In the genomic region with DNA sequence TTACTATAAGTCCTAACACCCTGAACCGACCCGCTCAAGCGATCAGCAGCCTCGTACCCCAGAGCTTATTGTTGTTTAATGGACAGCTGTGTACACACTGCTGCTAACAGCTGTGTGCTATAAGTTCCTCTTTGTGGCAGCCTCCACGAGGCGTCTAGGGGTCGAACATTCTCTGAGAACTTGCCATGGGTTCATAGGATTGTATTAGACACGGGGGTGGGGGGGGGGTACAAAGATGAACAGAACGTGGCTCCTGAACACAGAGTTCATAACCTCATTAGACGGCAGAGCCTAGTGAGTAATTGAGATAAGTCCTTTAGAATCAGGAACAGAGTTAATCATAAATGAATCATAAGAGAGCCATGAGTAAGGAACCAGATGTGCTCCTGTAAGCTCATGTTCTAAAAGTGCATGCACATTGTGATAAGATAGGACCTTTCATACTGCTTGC, we compare ENCODE assay signal across 19 mouse cellular contexts. TPM values are rescaled to one million over a fixed set of nuclear protein-coding genes. Genes with fewer than 3 reads are reported as not detected.
DNase-seq lines count a peak whose midpoint lies in the region; ATAC-seq and TF ChIP-seq lines count a peak whose summit lies in the region.
"Had no signal": no experiment of that assay in that cellular context is flagged by ENCODE, and none has a peak within 500 bp of the region (broad histone marks: within the 10 kb centered on the region; RNA-seq: fewer than 3 reads in every experiment).

No protein-coding gene starts in this region.

- no peaks in the 10 kb centered on the region; the same call in 1 of the 2 replicates for H3K4me1 ChIP-seq in liver, postnatal 0 days (ENCODE audit: insufficient read depth)
- H3K4me1 ChIP-seq in liver, embryonic 12.5 days: peaks cover 18% of the 10 kb centered on the region
- H3K4me1 ChIP-seq in bone marrow macrophage, adult 2 months (ENCODE audit: control insufficient read depth, insufficient read depth, low read length): peaks cover 15% of the 10 kb centered on the region
- H3K4me1 ChIP-seq in midbrain, embryonic 14.5 days (ENCODE audit: control insufficient read depth, insufficient read depth, low read length): no peaks in the 10 kb centered on the region

- H3K36me3 ChIP-seq in liver, postnatal 0 days (replicated peaks; ENCODE audit: insufficient read depth, low read length): peaks cover 11% of the 10 kb centered on the region; the same call in 1 of the 2 replicates
- peaks cover 18% of the 10 kb centered on the region for H3K36me3 ChIP-seq in liver, embryonic 12.5 days
- H3K36me3 ChIP-seq in midbrain, embryonic 14.5 days (ENCODE audit: control insufficient read depth, insufficient read depth, low read length): peaks cover 6% of the 10 kb centered on the region; the same call in 1 of the 2 replicates
- H3K36me3 ChIP-seq: heart, embryonic 15.5 days had no signal

- 0 out of 2 replicates have a peak, but pooled peaks have one; percentile 33 for TF ChIP-seq EP300 in liver, postnatal 0 days (IDR thresholded peaks at IDR 0.05; ENCODE audit: low read depth)

- no peak overlapping the region for H3K27ac ChIP-seq in liver, postnatal 0 days (ENCODE audit: low read depth)
- no peak overlapping the region for H3K27ac ChIP-seq in liver, embryonic 12.5 days
- peak overlapping the region; percentile 33 for H3K27ac ChIP-seq in bone marrow macrophage, adult 2 months (ENCODE audit: insufficient read depth, low read depth, low read length)
- H3K27ac ChIP-seq in midbrain, embryonic 14.5 days (replicated peaks; ENCODE audit: low read depth, low read length): no peak overlapping the region
- H3K27ac ChIP-seq: embryonic facial prominence, embryonic 12.5 days; heart, embryonic 15.5 days; hindbrain, embryonic 10.5 days; limb, embryonic 12.5 days; liver, embryonic 15.5 days had no signal

- WGBS in liver, postnatal 0 days (ENCODE audit: insufficient replicate concordance): 36% methylated on average over 10 of the region's 10 CpGs
- 37% methylated on average over 10 of the region's 10 CpGs for WGBS in liver, embryonic 12.5 days (ENCODE audit: insufficient replicate concordance)
- 48% methylated on average over 10 of the region's 10 CpGs for WGBS in midbrain, embryonic 14.5 days

- TF ChIP-seq POLR2A in bone marrow macrophage, adult 2 months (IDR thresholded peaks at IDR 0.05; ENCODE audit: borderline replicate concordance, low read depth, low read length): no peak

- ATAC-seq in liver, postnatal 0 days: peak; percentile 56
- no peak for ATAC-seq in liver, embryonic 12.5 days
- peak; percentile 42 for ATAC-seq in megakaryocyte progenitor cell, adult 5-6 weeks (replicated peaks; ENCODE audit: poor library complexity)
- ATAC-seq in midbrain, embryonic 14.5 days (ENCODE audit: low FRiP score, low TSS enrichment): no peak
- ATAC-seq: inflammation-experienced regulatory T-cells, adult 6 months had no signal

- H3K4me3 ChIP-seq in liver, postnatal 0 days (ENCODE audit: low read depth, low read length): no peak overlapping the region
- H3K4me3 ChIP-seq in liver, embryonic 12.5 days: no peak overlapping the region
- H3K4me3 ChIP-seq in bone marrow macrophage, adult 2 months (ENCODE audit: insufficient read depth, low read length): no peak overlapping the region
- no peak overlapping the region for H3K4me3 ChIP-seq in midbrain, embryonic 14.5 days (replicated peaks; ENCODE audit: low read depth, low read length)
- H3K4me3 ChIP-seq: embryonic facial prominence, embryonic 12.5 days; heart, embryonic 15.5 days; hindbrain, embryonic 10.5 days; limb, embryonic 12.5 days; liver, embryonic 15.5 days; midbrain, embryonic 10.5 days had no signal

- no peak for DNase-seq in liver, postnatal 0 days
- DNase-seq in heart, adult 18-20 months: no peak
- no peak for DNase-seq in frontal cortex, postnatal 10 days (ENCODE audit: low spot score in 2 of 2)
- no peak for DNase-seq in midbrain, embryonic 14.5 days
- DNase-seq: adrenal gland, adult 8-10 months; cerebellum, adult 9-10 months; lung, postnatal 14 days; right cerebral cortex, adult 18-20 months; spleen, adult 18-20 months had no signal

- no peak overlapping the region for H3K9ac ChIP-seq in liver, postnatal 0 days (replicated peaks)
- no peak overlapping the region for H3K9ac ChIP-seq in liver, embryonic 12.5 days
- no peak overlapping the region for H3K9ac ChIP-seq in midbrain, embryonic 14.5 days (replicated peaks; ENCODE audit: low read length)
- H3K9ac ChIP-seq: embryonic facial prominence, embryonic 12.5 days; heart, embryonic 15.5 days; limb, embryonic 12.5 days; liver, embryonic 15.5 days had no signal

- no peaks in the 10 kb centered on the region for H3K27me3 ChIP-seq in liver, postnatal 0 days (ENCODE audit: insufficient read depth, low read length)
- H3K27me3 ChIP-seq in liver, embryonic 12.5 days (replicated peaks): no peaks in the 10 kb centered on the region
- H3K27me3 ChIP-seq in midbrain, embryonic 14.5 days (ENCODE audit: control insufficient read depth, insufficient read depth, low read length): no peaks in the 10 kb centered on the region
- H3K27me3 ChIP-seq: embryonic facial prominence, embryonic 12.5 days; heart, embryonic 15.5 days; limb, embryonic 12.5 days; liver, embryonic 15.5 days had no signal

- H3K4me2 ChIP-seq in liver, postnatal 0 days (ENCODE audit: low read depth, low read length): no peak overlapping the region
- H3K4me2 ChIP-seq in liver, embryonic 12.5 days: no peak overlapping the region
- H3K4me2 ChIP-seq in midbrain, embryonic 14.5 days (ENCODE audit: low read length): no peak overlapping the region
- H3K4me2 ChIP-seq: embryonic facial prominence, embryonic 12.5 days; heart, embryonic 15.5 days; limb, embryonic 12.5 days; liver, embryonic 15.5 days had no signal

- no peak for TF ChIP-seq CTCF in liver, postnatal 0 days (IDR thresholded peaks at IDR 0.05; ENCODE audit: low read depth)
- no peak for TF ChIP-seq CTCF in bone marrow macrophage, adult 2 months (IDR thresholded peaks at IDR 0.05; ENCODE audit: low read depth, low read length)

- no peaks in the 10 kb centered on the region for H3K9me3 ChIP-seq in liver, postnatal 0 days (ENCODE audit: low read length)
- H3K9me3 ChIP-seq in liver, embryonic 12.5 days (replicated peaks): no peaks in the 10 kb centered on the region
- no peaks in the 10 kb centered on the region for H3K9me3 ChIP-seq in midbrain, embryonic 14.5 days (ENCODE audit: control insufficient read depth, low read length)
- H3K9me3 ChIP-seq: embryonic facial prominence, embryonic 12.5 days; heart, embryonic 15.5 days; hindbrain, embryonic 10.5 days; limb, embryonic 12.5 days; liver, embryonic 15.5 days; midbrain, embryonic 10.5 days had no signal

RNA-seq across cellular contexts. Expression of gene Entpd7, which starts 6.1 kb away (rescaled TPM):
- polyA plus RNA-seq in liver, postnatal 0 days (2015; fragmentation: Nextera tagmentation; extraction: Ambion mirVana): 1.9 TPM in 2 replicates
- 4.1 and 4.9 TPM in 2 replicates for polyA plus RNA-seq in liver, embryonic 12.5 days (2016; fragmentation: Nextera tagmentation; extraction: Ambion mirVana)
- 23.4 and 26.1 TPM in 2 replicates for polyA plus RNA-seq in bone marrow macrophage, adult 2 months (2012; ENCODE audit: insufficient read depth, insufficient read length, missing spikeins)
- 20.7 and 21.7 TPM in 2 replicates for total RNA-seq in megakaryocyte progenitor cell, adult 5-6 weeks (2015)
- total RNA-seq in megakaryocyte progenitor cell, adult 5-6 weeks (2017): 5.3 and 9.3 TPM in 2 replicates
- 1 to 10 TPM; 2.1 to 2.4 TPM for total RNA-seq in heart, adult 18-20 months (2021)
- polyA plus RNA-seq in midbrain, embryonic 14.5 days (2014; fragmentation: Nextera tagmentation; extraction: Ambion mirVana): 10.3 and 10.5 TPM in 2 replicates

RNA-seq across cellular contexts. Expression of gene Slc25a28, which starts 20.9 kb away (rescaled TPM):
- 4.8 and 6.3 TPM in 2 replicates for polyA plus RNA-seq in liver, postnatal 0 days (2015; fragmentation: Nextera tagmentation; extraction: Ambion mirVana)
- polyA plus RNA-seq in liver, embryonic 12.5 days (2016; fragmentation: Nextera tagmentation; extraction: Ambion mirVana): 11.6 and 13.4 TPM in 2 replicates
- 34.1 and 40.1 TPM in 2 replicates for polyA plus RNA-seq in bone marrow macrophage, adult 2 months (2012; ENCODE audit: insufficient read depth, insufficient read length, missing spikeins)
- 26.6 and 29.2 TPM in 2 replicates for total RNA-seq in megakaryocyte progenitor cell, adult 5-6 weeks (2015)
- total RNA-seq in megakaryocyte progenitor cell, adult 5-6 weeks (2017): 39.5 and 43.3 TPM in 2 replicates
- 10 to 100 TPM; 27.1 to 28.0 TPM for total RNA-seq in heart, adult 18-20 months (2021)
- 10.8 and 16.7 TPM in 2 replicates for polyA plus RNA-seq in midbrain, embryonic 14.5 days (2014; fragmentation: Nextera tagmentation; extraction: Ambion mirVana)

RNA-seq across cellular contexts. Expression of gene Cutc, which starts 57.3 kb away (rescaled TPM):
- polyA plus RNA-seq in liver, postnatal 0 days (2015; fragmentation: Nextera tagmentation; extraction: Ambion mirVana): 17.1 and 17.6 TPM in 2 replicates
- 14.5 and 16.5 TPM in 2 replicates for polyA plus RNA-seq in liver, embryonic 12.5 days (2016; fragmentation: Nextera tagmentation; extraction: Ambion mirVana)
- polyA plus RNA-seq in bone marrow macrophage, adult 2 months (2012; ENCODE audit: insufficient read depth, insufficient read length, missing spikeins): 12.3 and 12.4 TPM in 2 replicates
- 38.6 and 39.0 TPM in 2 replicates for total RNA-seq in megakaryocyte progenitor cell, adult 5-6 weeks (2015)
- 18.1 and 28.1 TPM in 2 replicates for total RNA-seq in megakaryocyte progenitor cell, adult 5-6 weeks (2017)
- total RNA-seq in heart, adult 18-20 months (2021): 10 to 100 TPM; 14.3 to 15.3 TPM
- 7.6 and 10.6 TPM in 2 replicates for polyA plus RNA-seq in midbrain, embryonic 14.5 days (2014; fragmentation: Nextera tagmentation; extraction: Ambion mirVana)

RNA-seq across cellular contexts. Expression of gene Cox15, which starts 57.3 kb away (rescaled TPM):
- polyA plus RNA-seq in liver, postnatal 0 days (2015; fragmentation: Nextera tagmentation; extraction: Ambion mirVana): 3.4 and 3.5 TPM in 2 replicates
- polyA plus RNA-seq in liver, embryonic 12.5 days (2016; fragmentation: Nextera tagmentation; extraction: Ambion mirVana): 9.7 and 10.4 TPM in 2 replicates
- 18.5 and 20.5 TPM in 2 replicates for polyA plus RNA-seq in bone marrow macrophage, adult 2 months (2012; ENCODE audit: insufficient read depth, insufficient read length, missing spikeins)
- total RNA-seq in megakaryocyte progenitor cell, adult 5-6 weeks (2015): 14.0 and 15.4 TPM in 2 replicates
- 13.6 and 42.0 TPM in 2 replicates for total RNA-seq in megakaryocyte progenitor cell, adult 5-6 weeks (2017)
- 10 to 100 TPM; 23.5 to 26.0 TPM for total RNA-seq in heart, adult 18-20 months (2021)
- 8.4 and 10.6 TPM in 2 replicates for polyA plus RNA-seq in midbrain, embryonic 14.5 days (2014; fragmentation: Nextera tagmentation; extraction: Ambion mirVana)

Comparison
In these comparisons a context has a peak if more than half of its experiments do, and no peak if none do; other contexts are left out.
1. ATAC-seq: peak in liver, postnatal 0 days (single experiment) and megakaryocyte progenitor cell, adult 5-6 weeks (single experiment); none in liver, embryonic 12.5 days (single experiment) and midbrain, embryonic 14.5 days (single experiment).